Mouse (Mus musculus): ENCODE data around the gene Slc28a3. TPM values are rescaled to one million over a fixed set of nuclear protein-coding genes. Genes with fewer than 3 reads are reported as not detected.

Gene Slc28a3
- polyA plus RNA-seq (2014; fragmentation: Nextera tagmentation; extraction: Ambion mirVana), result 0.04 and 0.14 TPM in 2 replicates

DNA sequence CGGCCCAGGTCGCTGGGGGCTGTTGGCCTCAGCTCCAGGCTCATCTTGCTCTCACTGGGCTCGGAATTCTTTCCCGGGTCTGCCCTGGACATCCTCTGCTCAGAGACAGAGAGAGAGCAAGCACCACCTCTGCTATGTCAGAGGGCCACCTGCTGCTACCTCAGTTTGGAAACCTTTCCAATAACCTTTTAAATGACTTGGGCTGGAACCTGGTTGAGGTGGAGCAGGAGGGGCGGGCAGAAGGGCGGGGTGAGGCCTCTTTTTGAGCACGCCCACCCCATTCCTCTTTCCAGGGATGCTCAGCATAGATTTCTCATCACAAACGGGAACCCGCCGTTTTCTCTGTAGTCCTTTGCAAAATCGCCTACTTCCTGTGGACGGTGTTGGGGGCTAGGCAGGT is at the start of gene Slc28a3:
Gene Slc28a3, minus strand, starts transcription at position 162 of the 400 bp plus-strand sequence.
- H3K36me3 ChIP-seq (ENCODE audit: control insufficient read depth, insufficient read depth, low read length), result no peaks in the 10 kb centered on the region
- no peak for DNase-seq (ENCODE audit: low spot score)
- ATAC-seq (ENCODE audit: low read depth), result no peak
- no peak within 1 kb of the TSS for H3K4me2 ChIP-seq (ENCODE audit: low read depth, low read length)
- H3K9ac ChIP-seq (ENCODE audit: low read depth, low read length), result no peak within 1 kb of the TSS
- no peak within 1 kb of the TSS for H3K27ac ChIP-seq (replicated peaks; ENCODE audit: low read depth, low read length)
- H3K4me1 ChIP-seq (ENCODE audit: control insufficient read depth, insufficient read depth, low read length), result no peaks in the 10 kb centered on the region
- WGBS, result 11% methylated on average over 12 of the region's 12 CpGs
- no peak within 1 kb of the TSS for H3K4me3 ChIP-seq (ENCODE audit: low read depth, low read length)
- H3K9me3 ChIP-seq (ENCODE audit: control insufficient read depth, low read length), result no peaks in the 10 kb centered on the region
- H3K27me3 ChIP-seq (replicated peaks; ENCODE audit: control insufficient read depth, insufficient read depth, low read length), result no peaks in the 10 kb centered on the region; the same call in 1 of the 2 replicates

DNA sequence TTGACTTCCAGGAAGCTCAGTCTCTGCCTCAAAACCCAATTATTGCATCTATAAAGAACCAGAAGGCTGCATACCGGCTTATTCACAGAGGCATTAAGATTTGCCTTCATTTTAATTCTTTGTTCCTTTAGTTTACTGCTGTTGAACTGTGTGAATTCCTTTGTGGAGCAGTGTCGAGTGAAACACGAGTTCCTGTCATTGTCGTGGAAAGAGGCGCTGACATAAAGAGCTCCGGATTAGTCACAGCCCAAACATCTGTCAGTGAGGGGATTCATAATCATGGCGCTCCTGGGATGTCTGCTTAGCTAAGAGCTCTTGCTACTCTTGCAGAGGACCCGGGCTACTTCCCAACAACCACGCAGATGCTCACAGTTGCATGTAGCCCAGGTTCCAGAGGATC is 47.3 kb upstream of the Slc28a3 start:
- ATAC-seq (ENCODE audit: low read depth) (0 out of 2 replicates have a peak, but pooled peaks have one; percentile 26), DNase-seq (ENCODE audit: low spot score) (peak; percentile 48)
- Histone ChIP-seq H3K4me2 (ENCODE audit: low read depth, low read length) (no peak overlapping the region), H3K27me3 (replicated peaks; ENCODE audit: control insufficient read depth, insufficient read depth, low read length) (no peaks in the 10 kb centered on the region), H3K36me3 (ENCODE audit: control insufficient read depth, insufficient read depth, low read length) (no peaks in the 10 kb centered on the region), H3K9ac (ENCODE audit: low read depth, low read length) (no peak overlapping the region), H3K27ac (replicated peaks; ENCODE audit: low read depth, low read length) (no peak overlapping the region), H3K4me1 (ENCODE audit: control insufficient read depth, insufficient read depth, low read length) (no peaks in the 10 kb centered on the region), H3K9me3 (ENCODE audit: control insufficient read depth, low read length) (no peaks in the 10 kb centered on the region), H3K4me3 (ENCODE audit: low read depth, low read length) (no peak overlapping the region)
- WGBS, result 39% methylated on average over 9 of the region's 9 CpGs

DNA sequence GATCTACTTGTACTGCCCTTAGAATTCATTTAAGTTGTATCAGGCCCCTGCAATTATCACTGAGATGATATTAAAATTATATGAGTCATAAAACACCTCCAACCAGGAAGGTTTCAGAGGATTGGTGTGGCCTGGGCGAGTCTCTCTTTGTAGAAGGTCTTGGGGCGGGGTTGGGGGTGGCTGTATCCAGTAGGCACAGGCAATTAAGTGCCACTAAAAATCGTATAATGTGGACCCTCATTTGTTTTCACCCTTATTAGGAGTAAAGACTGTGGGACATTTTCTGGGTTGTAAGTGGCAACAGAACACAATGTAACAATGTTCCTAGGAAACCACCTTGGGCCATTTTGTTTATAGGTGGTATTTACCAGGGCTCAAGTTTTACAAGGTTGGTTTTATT is 46.2 kb upstream of the Slc28a3 start:
- DNase-seq (ENCODE audit: low spot score), result no peak
- no peaks in the 10 kb centered on the region for H3K9me3 ChIP-seq (ENCODE audit: control insufficient read depth, low read length)
- no peak overlapping the region for H3K9ac ChIP-seq (ENCODE audit: low read depth, low read length)
- no peaks in the 10 kb centered on the region for H3K27me3 ChIP-seq (replicated peaks; ENCODE audit: control insufficient read depth, insufficient read depth, low read length)
- H3K27ac ChIP-seq (replicated peaks; ENCODE audit: low read depth, low read length), result no peak overlapping the region
- no peak for ATAC-seq (ENCODE audit: low read depth)
- no peak overlapping the region for H3K4me3 ChIP-seq (ENCODE audit: low read depth, low read length)
- no peak overlapping the region for H3K4me2 ChIP-seq (ENCODE audit: low read depth, low read length)
- 86% methylated on average over 3 of the region's 3 CpGs for WGBS
- no peaks in the 10 kb centered on the region for H3K4me1 ChIP-seq (ENCODE audit: control insufficient read depth, insufficient read depth, low read length)
- H3K36me3 ChIP-seq (ENCODE audit: control insufficient read depth, insufficient read depth, low read length), result no peaks in the 10 kb centered on the region

DNA sequence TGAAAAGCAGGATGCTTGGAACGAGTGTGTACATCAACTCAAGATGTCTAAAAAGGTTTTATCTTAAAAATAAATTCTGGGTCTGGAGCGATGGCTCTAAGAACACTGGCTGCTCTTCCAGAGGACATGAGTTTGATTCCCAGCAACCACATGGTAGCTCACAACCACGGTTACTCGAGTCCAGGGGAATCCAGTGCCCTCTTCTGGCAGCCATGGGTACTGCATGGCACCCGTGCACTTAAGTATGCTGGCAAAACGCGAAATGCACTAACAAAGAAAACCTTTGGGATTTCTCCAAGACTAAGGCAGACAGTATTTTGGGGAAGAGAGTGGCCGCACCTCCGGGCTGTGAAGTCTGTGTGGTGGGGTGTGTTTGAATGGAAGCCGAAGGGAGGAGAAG is 44.9 kb upstream of the Slc28a3 start:
- no peak for ATAC-seq (ENCODE audit: low read depth)
- H3K27me3 ChIP-seq (replicated peaks; ENCODE audit: control insufficient read depth, insufficient read depth, low read length), result no peaks in the 10 kb centered on the region
- no peak overlapping the region for H3K4me2 ChIP-seq (ENCODE audit: low read depth, low read length)

DNA sequence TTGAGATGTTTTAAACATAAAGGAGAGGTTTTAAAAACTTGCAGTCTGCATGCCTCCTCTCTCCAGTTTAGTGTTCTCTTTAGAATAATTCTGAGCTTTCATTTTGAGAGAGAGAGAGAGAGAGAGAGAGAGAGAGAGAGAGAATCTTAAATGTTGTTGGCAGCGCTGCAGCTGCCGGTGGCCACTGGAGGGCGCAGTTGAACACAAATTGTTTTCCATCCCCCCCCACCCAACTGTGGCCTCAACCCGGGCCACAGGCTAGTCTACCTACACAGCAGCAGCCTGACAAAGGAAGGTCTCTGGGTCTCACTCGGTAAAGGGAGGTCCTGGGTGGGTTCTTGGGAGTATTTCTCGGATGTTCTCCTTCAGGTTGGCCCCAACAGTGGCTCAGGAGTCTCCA is 29.7 kb upstream of the Slc28a3 start:
- H3K9ac ChIP-seq (ENCODE audit: low read depth, low read length), result no peak overlapping the region
- no peak overlapping the region for H3K4me2 ChIP-seq (ENCODE audit: low read depth, low read length)
- no peaks in the 10 kb centered on the region; the same call in 1 of the 2 replicates for H3K27me3 ChIP-seq (replicated peaks; ENCODE audit: control insufficient read depth, insufficient read depth, low read length)
- ATAC-seq (ENCODE audit: low read depth), result no peak
- H3K4me1 ChIP-seq (ENCODE audit: control insufficient read depth, insufficient read depth, low read length), result no peaks in the 10 kb centered on the region
- no peaks in the 10 kb centered on the region for H3K36me3 ChIP-seq (ENCODE audit: control insufficient read depth, insufficient read depth, low read length)
- WGBS, result 8% methylated on average over 5 of the region's 6 CpGs
- H3K27ac ChIP-seq (replicated peaks; ENCODE audit: low read depth, low read length), result no peak overlapping the region
- H3K4me3 ChIP-seq (ENCODE audit: low read depth, low read length), result no peak overlapping the region
- DNase-seq (ENCODE audit: low spot score), result peak; percentile 63
- H3K9me3 ChIP-seq (ENCODE audit: control insufficient read depth, low read length), result no peaks in the 10 kb centered on the region

More for the DNA sequence above, 44.9 kb upstream of the Slc28a3 start:
- Histone ChIP-seq H3K9ac (ENCODE audit: low read depth, low read length) (no peak overlapping the region), H3K4me1 (ENCODE audit: control insufficient read depth, insufficient read depth, low read length) (no peaks in the 10 kb centered on the region), H3K4me3 (ENCODE audit: low read depth, low read length) (no peak overlapping the region), H3K36me3 (ENCODE audit: control insufficient read depth, insufficient read depth, low read length) (no peaks in the 10 kb centered on the region), H3K9me3 (ENCODE audit: control insufficient read depth, low read length) (no peaks in the 10 kb centered on the region), H3K27ac (replicated peaks; ENCODE audit: low read depth, low read length) (no peak overlapping the region)
- 74% methylated on average over 10 of the region's 10 CpGs for WGBS
- DNase-seq (ENCODE audit: low spot score), result no peak

DNA sequence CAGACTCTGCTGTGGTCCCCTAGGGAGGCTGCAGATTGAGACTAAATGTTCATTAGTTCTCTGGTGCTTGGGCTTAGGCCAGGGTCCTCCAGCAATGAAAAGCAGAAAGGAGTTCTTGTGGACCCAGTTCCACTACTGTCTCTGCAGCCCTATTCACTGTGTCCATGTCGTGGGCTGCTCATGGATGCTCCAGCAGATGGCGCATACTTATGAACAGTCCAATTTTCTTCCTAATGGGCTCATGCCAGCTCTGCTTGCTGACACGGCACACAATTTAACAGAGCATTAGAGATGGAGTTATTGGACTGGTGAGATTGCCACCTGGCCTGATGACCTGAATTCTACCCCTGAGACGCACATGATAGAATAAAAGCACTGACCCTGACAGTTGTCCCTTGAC is 28.3 kb upstream of the Slc28a3 start:
- ATAC-seq (ENCODE audit: low read depth) (0 out of 2 replicates have a peak, but pooled peaks have one; percentile 22), DNase-seq (ENCODE audit: low spot score) (peak; percentile 80)
- Histone ChIP-seq H3K27ac (replicated peaks; ENCODE audit: low read depth, low read length) (no peak overlapping the region), H3K4me2 (ENCODE audit: low read depth, low read length) (no peak overlapping the region), H3K4me3 (ENCODE audit: low read depth, low read length) (no peak overlapping the region), H3K9me3 (ENCODE audit: control insufficient read depth, low read length) (no peaks in the 10 kb centered on the region), H3K27me3 (replicated peaks; ENCODE audit: control insufficient read depth, insufficient read depth, low read length) (peaks cover 5% of the 10 kb centered on the region; the same call in 1 of the 2 replicates), H3K9ac (ENCODE audit: low read depth, low read length) (no peak overlapping the region), H3K4me1 (ENCODE audit: control insufficient read depth, insufficient read depth, low read length) (no peaks in the 10 kb centered on the region), H3K36me3 (ENCODE audit: control insufficient read depth, insufficient read depth, low read length) (no peaks in the 10 kb centered on the region)
- 32% methylated on average over 4 of the region's 4 CpGs for WGBS

DNA sequence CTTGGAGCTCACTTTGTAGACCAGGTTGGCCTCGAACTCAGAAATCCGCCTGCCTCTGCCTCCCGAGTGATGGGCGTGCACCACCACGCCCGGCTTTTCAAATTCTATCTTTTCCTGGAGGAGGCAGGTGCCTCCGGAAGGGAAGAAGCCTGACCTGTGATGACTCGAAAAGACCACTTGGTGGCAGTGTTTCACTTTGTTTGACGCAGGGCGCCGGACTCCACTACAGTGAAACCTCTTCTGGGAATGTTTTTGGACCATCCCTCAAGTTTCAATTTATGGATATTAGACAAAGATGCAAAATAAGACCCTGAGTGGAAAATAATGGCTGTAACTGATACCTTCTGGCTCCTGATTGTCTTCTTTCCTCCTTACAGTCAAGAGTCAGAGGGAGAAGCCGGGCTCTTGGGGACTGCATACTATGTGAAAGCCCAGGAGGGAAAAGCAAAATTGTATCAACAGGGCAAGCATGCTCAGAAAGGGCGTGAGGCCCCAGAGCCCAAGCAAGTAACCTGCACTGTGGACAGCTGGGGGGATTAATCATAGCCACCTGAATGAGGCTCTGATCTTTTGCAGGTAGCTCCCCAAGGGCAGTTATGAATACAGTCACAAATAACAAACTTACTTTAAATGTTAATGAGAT is 26.8 kb upstream of the Slc28a3 start:
- no peaks in the 10 kb centered on the region for H3K4me1 ChIP-seq (ENCODE audit: control insufficient read depth, insufficient read depth, low read length)
- H3K27me3 ChIP-seq (replicated peaks; ENCODE audit: control insufficient read depth, insufficient read depth, low read length), result peaks cover 5% of the 10 kb centered on the region; the same call in 1 of the 2 replicates
- no peaks in the 10 kb centered on the region for H3K36me3 ChIP-seq (ENCODE audit: control insufficient read depth, insufficient read depth, low read length)
- no peak overlapping the region for H3K27ac ChIP-seq (replicated peaks; ENCODE audit: low read depth, low read length)
- DNase-seq (ENCODE audit: low spot score) (peak; percentile 86), ATAC-seq (ENCODE audit: low read depth) (peak; percentile 57; the same call in 1 of the 2 replicates)
- H3K9me3 ChIP-seq (ENCODE audit: control insufficient read depth, low read length), result no peaks in the 10 kb centered on the region
- H3K4me3 ChIP-seq (ENCODE audit: low read depth, low read length), result no peak overlapping the region
- H3K9ac ChIP-seq (ENCODE audit: low read depth, low read length), result no peak overlapping the region
- 14% methylated on average over 13 of the region's 13 CpGs for WGBS
- H3K4me2 ChIP-seq (ENCODE audit: low read depth, low read length), result no peak overlapping the region

DNA sequence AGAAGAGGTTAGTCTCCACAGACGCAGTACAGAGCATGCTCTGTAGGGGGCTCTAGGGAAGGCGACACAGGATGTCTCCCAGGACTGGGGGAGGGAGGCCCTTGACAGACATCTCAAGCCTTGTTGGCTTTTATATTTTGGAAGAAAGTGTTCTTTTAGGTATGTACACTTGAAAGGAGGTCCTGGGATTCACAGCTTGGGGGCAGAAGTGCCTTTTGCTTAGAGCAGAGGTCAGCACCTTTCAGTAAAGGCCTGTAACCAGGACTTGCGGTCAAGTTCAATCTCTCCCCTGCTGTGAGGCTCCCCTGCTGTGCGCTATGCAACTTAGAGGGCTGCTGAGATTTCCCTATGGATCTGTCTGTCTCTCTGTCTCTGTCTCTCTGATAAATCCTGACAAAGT is 23.2 kb upstream of the Slc28a3 start:
- no peaks in the 10 kb centered on the region for H3K4me1 ChIP-seq (ENCODE audit: control insufficient read depth, insufficient read depth, low read length)
- no peak overlapping the region for H3K27ac ChIP-seq (replicated peaks; ENCODE audit: low read depth, low read length)
- no peak overlapping the region for H3K4me3 ChIP-seq (ENCODE audit: low read depth, low read length)
- H3K9ac ChIP-seq (ENCODE audit: low read depth, low read length), result no peak overlapping the region
- no peaks in the 10 kb centered on the region for H3K9me3 ChIP-seq (ENCODE audit: control insufficient read depth, low read length)
- 26% methylated on average over 4 of the region's 4 CpGs for WGBS
- no peak overlapping the region for H3K4me2 ChIP-seq (ENCODE audit: low read depth, low read length)
- no peak for ATAC-seq (ENCODE audit: low read depth)
- H3K27me3 ChIP-seq (replicated peaks; ENCODE audit: control insufficient read depth, insufficient read depth, low read length), result peaks cover 5% of the 10 kb centered on the region; the same call in 1 of the 2 replicates
- no peak for DNase-seq (ENCODE audit: low spot score)
- H3K36me3 ChIP-seq (ENCODE audit: control insufficient read depth, insufficient read depth, low read length), result no peaks in the 10 kb centered on the region

DNA sequence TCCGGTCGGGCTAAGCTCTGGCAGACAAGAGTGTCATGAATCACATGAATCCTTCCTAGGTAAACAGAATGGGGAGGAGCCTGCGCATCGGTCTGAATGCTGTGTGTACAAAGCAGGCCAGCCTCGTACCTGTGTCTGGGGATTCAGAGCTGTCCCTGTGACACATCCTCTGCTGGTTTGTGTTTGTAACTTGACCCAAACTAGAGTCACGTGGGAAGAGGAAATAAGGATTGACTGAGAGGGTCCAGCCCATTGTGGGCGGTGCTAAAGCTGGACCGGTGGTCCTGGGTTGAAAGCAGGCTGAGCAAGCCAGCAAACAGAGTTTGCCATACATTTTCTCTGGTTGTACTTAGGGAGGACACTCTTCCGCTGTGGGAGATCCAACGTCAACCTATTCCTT is 20.1 kb upstream of the Slc28a3 start:
- peak; percentile 15; the same call in 1 of the 2 replicates for ATAC-seq (ENCODE audit: low read depth)
- Histone ChIP-seq H3K4me1 (ENCODE audit: control insufficient read depth, insufficient read depth, low read length) (no peaks in the 10 kb centered on the region), H3K9me3 (ENCODE audit: control insufficient read depth, low read length) (no peaks in the 10 kb centered on the region), H3K4me2 (ENCODE audit: low read depth, low read length) (no peak overlapping the region), H3K27me3 (replicated peaks; ENCODE audit: control insufficient read depth, insufficient read depth, low read length) (peaks cover 5% of the 10 kb centered on the region; the same call in 1 of the 2 replicates), H3K4me3 (ENCODE audit: low read depth, low read length) (no peak overlapping the region), H3K27ac (replicated peaks; ENCODE audit: low read depth, low read length) (no peak overlapping the region), H3K9ac (ENCODE audit: low read depth, low read length) (no peak overlapping the region), H3K36me3 (ENCODE audit: control insufficient read depth, insufficient read depth, low read length) (no peaks in the 10 kb centered on the region)
- WGBS, result 39% methylated on average over 10 of the region's 10 CpGs
- no peak for DNase-seq (ENCODE audit: low spot score)

Measured in embryonic facial prominence, embryonic 14.5 days (tissue).